Mouse (Mus musculus): Measurements from ENCODE around the gene Ect2l. TPM values are rescaled to one million over a fixed set of nuclear protein-coding genes. Genes with fewer than 3 reads are reported as not detected.
"Not testable (repeated sequence)": the region's sequence is repeated elsewhere in the genome, so short reads cannot be mapped to it uniquely, and the experiment has no call there.

Gene Ect2l
- polyA plus RNA-seq, 1 experiment from 2014 or later: 0.22 TPM

GRCm38 (mm10) chr10:18176722-18177121 lies 34.0 kb downstream of the Ect2l start:
- no peak overlapping the region for H3K27ac ChIP-seq (ENCODE audit: low read depth, low read length)
- WGBS: 95% methylated on average over 7 of the region's 7 CpGs
- H3K36me3 ChIP-seq (ENCODE audit: control insufficient read depth, insufficient read depth, low read length): no peaks in the 10 kb centered on the region
- ATAC-seq (ENCODE audit: low FRiP score) (no peak), DNase-seq (ENCODE audit: low spot score, missing footprints) (peak; percentile 31)
- H3K4me3 ChIP-seq (ENCODE audit: low read depth, low read length): no peak overlapping the region
- H3K4me2 ChIP-seq: no peak overlapping the region
- no peaks in the 10 kb centered on the region for H3K4me1 ChIP-seq (ENCODE audit: control insufficient read depth, insufficient read depth, low read length)
- no peaks in the 10 kb centered on the region for H3K9me3 ChIP-seq (ENCODE audit: control insufficient read depth, low read length)
- no peak overlapping the region for H3K9ac ChIP-seq (ENCODE audit: low read length)
- H3K27me3 ChIP-seq (ENCODE audit: control insufficient read depth, insufficient read depth, low read length): no peaks in the 10 kb centered on the region

DNA sequence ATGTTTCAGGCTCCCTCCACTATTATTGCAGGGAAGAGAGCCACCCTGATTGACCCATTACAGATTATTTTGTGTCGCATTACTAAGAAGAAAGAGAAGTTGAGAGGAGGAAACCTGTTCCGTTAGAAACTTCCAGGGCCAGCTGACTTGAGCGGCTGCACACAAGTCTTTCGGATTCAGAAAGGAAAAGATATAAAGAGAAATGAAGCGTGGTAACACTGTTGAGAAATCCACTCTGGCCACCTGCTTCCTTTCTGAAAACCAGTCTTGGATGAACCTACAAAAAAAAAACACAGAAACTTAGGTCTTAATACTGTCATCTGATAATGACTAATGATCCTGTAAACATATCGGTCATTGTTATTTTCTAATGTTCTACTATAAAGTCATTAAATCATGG lies 35.6 kb downstream of the Ect2l start:
- Histone ChIP-seq H3K36me3 (ENCODE audit: control insufficient read depth, insufficient read depth, low read length) (no peaks in the 10 kb centered on the region), H3K9me3 (ENCODE audit: control insufficient read depth, low read length) (no peaks in the 10 kb centered on the region), H3K4me1 (ENCODE audit: control insufficient read depth, insufficient read depth, low read length) (no peaks in the 10 kb centered on the region), H3K9ac (ENCODE audit: low read length) (no peak overlapping the region), H3K27ac (ENCODE audit: low read depth, low read length) (no peak overlapping the region), H3K4me3 (ENCODE audit: low read depth, low read length) (no peak overlapping the region), H3K4me2 (no peak overlapping the region), H3K27me3 (ENCODE audit: control insufficient read depth, insufficient read depth, low read length) (no peaks in the 10 kb centered on the region)
- ATAC-seq (ENCODE audit: low FRiP score): no peak
- DNase-seq (ENCODE audit: low spot score, missing footprints): peak; percentile 33
- WGBS: 88% methylated on average over 6 of the region's 6 CpGs

- Histone ChIP-seq H3K9ac (ENCODE audit: low read length) (no peak overlapping the region), H3K27me3 (ENCODE audit: control insufficient read depth, insufficient read depth, low read length) (no peaks in the 10 kb centered on the region), H3K36me3 (ENCODE audit: control insufficient read depth, insufficient read depth, low read length) (no peaks in the 10 kb centered on the region), H3K4me1 (ENCODE audit: control insufficient read depth, insufficient read depth, low read length) (no peaks in the 10 kb centered on the region), H3K4me3 (ENCODE audit: low read depth, low read length) (no peak overlapping the region), H3K27ac (ENCODE audit: low read depth, low read length) (no peak overlapping the region), H3K4me2 (no peak overlapping the region), H3K9me3 (ENCODE audit: control insufficient read depth, low read length) (no peaks in the 10 kb centered on the region)
- WGBS: 90% methylated on average over 7 of the region's 7 CpGs
- peak; percentile 31 for DNase-seq (ENCODE audit: low spot score, missing footprints)
- no peak for ATAC-seq (ENCODE audit: low FRiP score)
These were observed 48.2 kb downstream of the Ect2l start for GRCm38 (mm10) chr10:18162435-18162971.

DNA sequence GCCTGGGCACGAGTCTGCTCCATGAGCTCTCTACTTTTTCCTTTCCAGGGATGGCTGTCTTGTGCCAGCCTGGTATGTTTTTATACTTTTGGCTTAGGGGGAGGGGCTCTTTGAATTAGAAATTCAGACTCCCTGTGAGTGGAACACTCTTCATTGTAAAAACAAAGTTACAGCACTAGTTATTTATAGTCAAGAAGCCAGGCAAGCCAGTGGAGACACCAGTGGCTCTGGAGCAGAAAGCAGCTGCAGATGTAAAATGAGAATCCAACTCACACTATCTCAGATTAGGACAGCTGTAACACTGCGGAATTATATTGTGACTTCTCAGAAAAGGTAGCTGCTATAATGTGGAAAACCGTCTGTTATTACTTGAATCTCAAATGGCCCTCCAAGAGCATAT lies 63.5 kb downstream of the Ect2l start:
- Histone ChIP-seq H3K4me2 (no peak overlapping the region), H3K4me1 (ENCODE audit: control insufficient read depth, insufficient read depth, low read length) (no peaks in the 10 kb centered on the region), H3K27me3 (ENCODE audit: control insufficient read depth, insufficient read depth, low read length) (no peaks in the 10 kb centered on the region), H3K27ac (ENCODE audit: low read depth, low read length) (no peak overlapping the region), H3K4me3 (ENCODE audit: low read depth, low read length) (no peak overlapping the region), H3K9me3 (ENCODE audit: control insufficient read depth, low read length) (no peaks in the 10 kb centered on the region), H3K36me3 (ENCODE audit: control insufficient read depth, insufficient read depth, low read length) (no peaks in the 10 kb centered on the region), H3K9ac (ENCODE audit: low read length) (no peak overlapping the region)
- 82% methylated on average over 3 of the region's 3 CpGs for WGBS
- ATAC-seq (ENCODE audit: low FRiP score) (no peak), DNase-seq (ENCODE audit: low spot score, missing footprints) (peak; percentile 69)

GRCm38 (mm10) chr10:18142231-18142630 lies 68.5 kb downstream of the Ect2l start:
- WGBS: 86% methylated on average over 6 of the region's 6 CpGs
- H3K4me2 ChIP-seq: no peak overlapping the region
- no peak overlapping the region for H3K9ac ChIP-seq (ENCODE audit: low read length)
- no peaks in the 10 kb centered on the region for H3K36me3 ChIP-seq (ENCODE audit: control insufficient read depth, insufficient read depth, low read length)
- peak; percentile 35 for DNase-seq (ENCODE audit: low spot score, missing footprints)
- H3K27me3 ChIP-seq (ENCODE audit: control insufficient read depth, insufficient read depth, low read length): no peaks in the 10 kb centered on the region
- no peak overlapping the region for H3K27ac ChIP-seq (ENCODE audit: low read depth, low read length)
- no peaks in the 10 kb centered on the region for H3K9me3 ChIP-seq (ENCODE audit: control insufficient read depth, low read length)
- H3K4me3 ChIP-seq (ENCODE audit: low read depth, low read length): no peak overlapping the region
- no peaks in the 10 kb centered on the region for H3K4me1 ChIP-seq (ENCODE audit: control insufficient read depth, insufficient read depth, low read length)
- ATAC-seq (ENCODE audit: low FRiP score): no peak

GRCm38 (mm10) chr10:18141389-18141788 lies 69.3 kb downstream of the Ect2l start:
- DNase-seq (ENCODE audit: low spot score, missing footprints): no peak
- WGBS: 83% methylated on average over 2 of the region's 2 CpGs
- H3K9me3 ChIP-seq (ENCODE audit: control insufficient read depth, low read length): no peaks in the 10 kb centered on the region
- no peaks in the 10 kb centered on the region for H3K27me3 ChIP-seq (ENCODE audit: control insufficient read depth, insufficient read depth, low read length)
- no peak for ATAC-seq (ENCODE audit: low FRiP score)
- H3K4me1 ChIP-seq (ENCODE audit: control insufficient read depth, insufficient read depth, low read length): no peaks in the 10 kb centered on the region
- no peak overlapping the region for H3K27ac ChIP-seq (ENCODE audit: low read depth, low read length)
- no peak overlapping the region for H3K4me2 ChIP-seq
- H3K4me3 ChIP-seq (ENCODE audit: low read depth, low read length): no peak overlapping the region
- H3K36me3 ChIP-seq (ENCODE audit: control insufficient read depth, insufficient read depth, low read length): no peaks in the 10 kb centered on the region
- no peak overlapping the region for H3K9ac ChIP-seq (ENCODE audit: low read length)

DNA sequence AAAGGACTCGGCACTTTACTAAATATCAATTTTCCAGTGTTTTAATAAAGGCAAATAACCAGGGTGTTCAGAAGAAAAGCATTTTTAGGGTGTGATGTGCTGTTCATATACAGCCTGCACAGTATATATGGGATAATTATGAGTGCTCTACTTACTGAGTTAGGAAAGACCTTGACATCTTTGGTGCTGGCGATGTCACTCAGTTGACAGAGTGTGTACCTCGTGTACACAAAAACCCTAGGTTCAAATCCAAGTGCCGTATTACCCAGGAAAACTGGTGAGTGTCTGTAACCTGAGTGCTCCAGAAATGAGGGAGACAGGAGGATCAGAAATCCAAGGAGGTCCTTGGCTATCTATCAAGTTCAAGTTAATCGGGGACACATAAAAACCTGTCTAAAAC lies 71.1 kb downstream of the Ect2l start:
- Histone ChIP-seq H3K4me1 (ENCODE audit: control insufficient read depth, insufficient read depth, low read length) (no peaks in the 10 kb centered on the region), H3K27ac (ENCODE audit: low read depth, low read length) (no peak overlapping the region), H3K4me2 (peak overlapping the region; percentile 29), H3K36me3 (ENCODE audit: control insufficient read depth, insufficient read depth, low read length) (no peaks in the 10 kb centered on the region), H3K9me3 (ENCODE audit: control insufficient read depth, low read length) (no peaks in the 10 kb centered on the region), H3K9ac (ENCODE audit: low read length) (0 out of 2 replicates have a peak overlapping the region, but pooled peaks have one; percentile 10), H3K27me3 (ENCODE audit: control insufficient read depth, insufficient read depth, low read length) (no peaks in the 10 kb centered on the region), H3K4me3 (ENCODE audit: low read depth, low read length) (no peak overlapping the region)
- WGBS: 87% methylated on average over 5 of the region's 5 CpGs
- DNase-seq (ENCODE audit: low spot score, missing footprints): peak; percentile 61
- 0 out of 2 replicates have a peak, but pooled peaks have one; percentile 40 for ATAC-seq (ENCODE audit: low FRiP score)

- H3K27ac ChIP-seq (ENCODE audit: low read depth, low read length); H3K36me3 ChIP-seq (ENCODE audit: control insufficient read depth, insufficient read depth, low read length); ATAC-seq (ENCODE audit: low FRiP score); DNase-seq (ENCODE audit: low spot score, missing footprints); H3K27me3 ChIP-seq (ENCODE audit: control insufficient read depth, insufficient read depth, low read length); H3K4me2 ChIP-seq; H3K9ac ChIP-seq (ENCODE audit: low read length); H3K4me3 ChIP-seq (ENCODE audit: low read depth, low read length); H3K4me1 ChIP-seq (ENCODE audit: control insufficient read depth, insufficient read depth, low read length); H3K9me3 ChIP-seq (ENCODE audit: control insufficient read depth, low read length): not testable (repeated sequence)
- WGBS: 68% methylated on average over 12 of the region's 26 CpGs
These were observed 71.7 kb downstream of the Ect2l start for GRCm38 (mm10) chr10:18138853-18139503.

DNA sequence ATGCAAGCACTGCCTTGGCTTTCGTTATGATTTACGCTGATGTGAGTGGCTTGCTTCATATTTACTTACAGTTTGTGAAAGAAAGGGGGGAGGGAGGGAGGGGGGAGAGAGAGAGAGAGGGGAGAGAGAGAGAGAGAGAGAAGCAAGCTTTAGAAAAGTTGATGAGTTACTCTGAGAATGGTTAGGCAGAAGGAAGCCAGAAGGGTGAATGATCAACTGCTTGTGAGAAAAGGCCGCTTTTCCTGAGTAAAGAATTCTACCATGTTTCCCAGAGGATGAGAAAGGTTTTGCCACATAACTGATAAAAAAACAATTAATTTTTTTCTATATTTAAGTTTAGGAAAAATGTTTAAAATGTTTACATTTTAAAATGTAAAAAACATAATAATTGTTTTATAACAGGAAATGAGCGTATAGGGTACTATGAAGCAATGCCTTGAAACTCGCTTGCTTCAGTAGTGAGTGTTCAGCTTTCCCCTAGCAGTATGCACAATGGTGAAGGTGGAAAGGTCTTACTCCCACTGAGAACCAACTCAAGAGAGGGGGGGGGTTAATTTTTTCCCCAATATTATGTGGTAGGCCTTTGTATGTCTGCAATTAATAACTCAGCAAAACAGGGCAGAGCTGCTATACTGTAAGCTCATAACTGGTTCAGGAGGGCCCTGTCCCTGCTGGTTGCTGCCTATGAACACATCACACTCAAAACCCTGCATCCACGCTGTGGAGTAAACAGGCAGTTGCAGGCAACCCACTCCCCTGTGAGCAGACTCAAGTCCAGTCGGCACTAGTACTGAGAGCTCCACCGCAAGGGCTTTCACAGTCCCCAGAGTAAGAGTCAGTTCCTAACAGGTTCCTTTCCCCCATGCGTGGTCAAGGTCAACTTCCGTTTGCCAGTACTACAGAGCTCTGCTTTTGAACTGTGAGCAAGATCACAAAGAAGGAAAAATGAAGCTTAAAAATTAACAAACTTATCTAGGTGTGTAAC lies 78.7 kb downstream of the Ect2l start:
- Histone ChIP-seq H3K4me1 (ENCODE audit: control insufficient read depth, insufficient read depth, low read length) (no peaks in the 10 kb centered on the region), H3K36me3 (ENCODE audit: control insufficient read depth, insufficient read depth, low read length) (no peaks in the 10 kb centered on the region), H3K4me2 (no peak overlapping the region), H3K9me3 (ENCODE audit: control insufficient read depth, low read length) (no peaks in the 10 kb centered on the region), H3K9ac (ENCODE audit: low read length) (no peak overlapping the region), H3K27me3 (ENCODE audit: control insufficient read depth, insufficient read depth, low read length) (no peaks in the 10 kb centered on the region), H3K4me3 (ENCODE audit: low read depth, low read length) (no peak overlapping the region), H3K27ac (ENCODE audit: low read depth, low read length) (no peak overlapping the region)
- DNase-seq (ENCODE audit: low spot score, missing footprints) (no peak), ATAC-seq (ENCODE audit: low FRiP score) (no peak)
- 91% methylated on average over 10 of the region's 10 CpGs for WGBS
